24 mouse cellular contexts compared by ENCODE assay signal in the genomic region with DNA sequence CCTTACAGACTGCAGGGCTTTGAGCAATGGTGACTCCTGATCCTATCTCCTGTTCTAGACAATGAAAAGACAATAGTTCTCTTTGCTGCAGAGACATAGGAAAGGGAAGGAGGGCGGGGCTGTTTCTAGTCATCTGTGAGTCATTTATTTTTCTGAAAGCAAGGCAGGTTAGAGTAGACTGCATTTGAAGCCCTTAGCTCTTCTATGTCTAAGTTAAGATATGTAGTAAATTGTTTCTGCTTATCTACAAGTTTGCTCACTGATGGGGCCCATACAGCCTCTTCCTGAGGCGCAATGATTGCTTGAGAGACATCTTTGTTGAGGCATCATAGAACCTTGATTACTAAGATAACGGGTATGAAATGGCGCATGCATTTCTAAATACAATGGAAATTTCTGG. TPM values are rescaled to one million over a fixed set of nuclear protein-coding genes. Genes with fewer than 3 reads are reported as not detected.
DNase-seq lines count a peak whose midpoint lies in the region; ATAC-seq and TF ChIP-seq lines count a peak whose summit lies in the region.
"Had no signal": no experiment of that assay in that cellular context is flagged by ENCODE, and none has a peak within 500 bp of the region (broad histone marks: within the 10 kb centered on the region; RNA-seq: fewer than 3 reads in every experiment).

No protein-coding gene starts in this region.

- 73% methylated on average over 4 of the region's 4 CpGs for WGBS in liver, embryonic 13.5 days (ENCODE audit: insufficient replicate concordance)
- WGBS in stomach, postnatal 0 days = 92% methylated on average over 4 of the region's 4 CpGs

- peak overlapping the region; percentile 51 for H3K9ac ChIP-seq in liver, embryonic 13.5 days
- no peak overlapping the region for H3K9ac ChIP-seq in stomach, postnatal 0 days (ENCODE audit: low read length)
- H3K9ac ChIP-seq: embryonic facial prominence, embryonic 13.5 days; midbrain, embryonic 13.5 days had no signal

- peaks cover 96% of the 10 kb centered on the region for H3K4me1 ChIP-seq in liver, embryonic 13.5 days (replicated peaks)
- no peaks in the 10 kb centered on the region for H3K4me1 ChIP-seq in stomach, postnatal 0 days (replicated peaks; ENCODE audit: control insufficient read depth, insufficient read depth)
- H3K4me1 ChIP-seq: heart, embryonic 10.5 days; hindbrain, embryonic 10.5 days; midbrain, embryonic 13.5 days had no signal

- peaks cover 49% of the 10 kb centered on the region for H3K36me3 ChIP-seq in liver, embryonic 13.5 days
- H3K36me3 ChIP-seq in stomach, postnatal 0 days (ENCODE audit: control insufficient read depth, insufficient read depth, low read length) = no peaks in the 10 kb centered on the region
- H3K36me3 ChIP-seq: heart, embryonic 10.5 days had no signal

- peak overlapping the region; percentile 97 for H3K27ac ChIP-seq in liver, embryonic 13.5 days
- no peak overlapping the region for H3K27ac ChIP-seq in stomach, postnatal 0 days (replicated peaks)
- no peak overlapping the region for H3K27ac ChIP-seq in left cerebral cortex, adult 2 months
- H3K27ac ChIP-seq: embryonic facial prominence, embryonic 13.5 days; gastrocnemius, adult 2 months; heart, embryonic 10.5 days; hindbrain, embryonic 10.5 days; kidney, postnatal 0 days; midbrain, embryonic 13.5 days had no signal

- DNase-seq in 3T3-L1 (ENCODE audit: low read depth, low spot score) (peak; percentile 55), 416B (ENCODE audit: low read depth) (peak; percentile 74)
- peak; percentile 55 for DNase-seq in c-Kit-positive CD71-positive TER-119-negative erythroid progenitor cells, embryonic 14.5 days (ENCODE audit: low read depth)
- no peak for DNase-seq in liver, embryonic 13.5 days
- no peak for DNase-seq in stomach, postnatal 0 days (ENCODE audit: low spot score)
- DNase-seq in ovary, adult 18-20 months (ENCODE audit: low spot score) = no peak
- no peak for DNase-seq in left cerebral cortex, adult 2 months (ENCODE audit: extremely low spot score in 1 of 2, low spot score in 2 of 2)
- DNase-seq in right cerebral cortex, adult 2 months (ENCODE audit: low spot score in 2 of 2) = no peak
- DNase-seq: adrenal gland, postnatal 25 days; cerebellum, adult 18-20 months; cerebellum, postnatal 36 days; embryo, embryonic 11 days; gastrocnemius, adult 2 months; kidney, adult 18-20 months; lung, adult 18-20 months; lung, postnatal 10 days; right cerebral cortex, postnatal 14 days had no signal

- peaks cover 5% of the 10 kb centered on the region for H3K9me3 ChIP-seq in liver, embryonic 13.5 days (replicated peaks)
- H3K9me3 ChIP-seq in stomach, postnatal 0 days (ENCODE audit: control insufficient read depth, low read length) = no peaks in the 10 kb centered on the region
- H3K9me3 ChIP-seq: embryonic facial prominence, embryonic 13.5 days; heart, embryonic 10.5 days; midbrain, embryonic 13.5 days had no signal

- TF ChIP-seq EP300 in stomach, postnatal 0 days (optimal IDR thresholded peaks at IDR 0.05) = no peak

- intact Hi-C loops in left cerebral cortex, adult 2 months (cut with DNase I) = no loop called here

- H3K4me3 ChIP-seq in liver, embryonic 13.5 days (replicated peaks) = no peak overlapping the region
- no peak overlapping the region for H3K4me3 ChIP-seq in stomach, postnatal 0 days (ENCODE audit: low read depth, low read length)
- H3K4me3 ChIP-seq in left cerebral cortex, adult 2 months = no peak overlapping the region
- H3K4me3 ChIP-seq: embryonic facial prominence, embryonic 13.5 days; gastrocnemius, adult 2 months; heart, embryonic 10.5 days; hindbrain, embryonic 10.5 days; midbrain, embryonic 13.5 days had no signal

- peak; percentile 6 for ATAC-seq in liver, embryonic 13.5 days (ENCODE audit: low read depth)
- no peak for ATAC-seq in stomach, postnatal 0 days (ENCODE audit: low FRiP score, low TSS enrichment)
- ATAC-seq: forebrain, embryonic 14.5 days; hindbrain, embryonic 16.5 days; midbrain, embryonic 13.5 days had no signal

- H3K4me2 ChIP-seq in liver, embryonic 13.5 days = peak overlapping the region; percentile 33
- no peak overlapping the region for H3K4me2 ChIP-seq in stomach, postnatal 0 days (replicated peaks; ENCODE audit: low read depth)
- H3K4me2 ChIP-seq: embryonic facial prominence, embryonic 13.5 days; midbrain, embryonic 13.5 days had no signal

- no peak for TF ChIP-seq CTCF in stomach, postnatal 0 days (IDR thresholded peaks at IDR 0.05; ENCODE audit: low read depth)
- no peak for TF ChIP-seq CTCF in left cerebral cortex, adult 2 months (IDR thresholded peaks at IDR 0.05)

- no peaks in the 10 kb centered on the region for H3K27me3 ChIP-seq in liver, embryonic 13.5 days
- no peaks in the 10 kb centered on the region for H3K27me3 ChIP-seq in stomach, postnatal 0 days (ENCODE audit: control insufficient read depth, insufficient read depth, low read length)
- H3K27me3 ChIP-seq: embryonic facial prominence, embryonic 13.5 days; midbrain, embryonic 13.5 days had no signal

RNA-seq across cellular contexts. Expression of a gene that starts 13.5 kb away (rescaled TPM):
- polyA plus RNA-seq in liver, embryonic 13.5 days (2015; fragmentation: Nextera tagmentation; extraction: Ambion mirVana) = 37.8 and 40.4 TPM in 2 replicates
- polyA plus RNA-seq in stomach, postnatal 0 days (2015; fragmentation: Nextera tagmentation; extraction: Ambion mirVana) = 80.8 and 90.1 TPM in 2 replicates
- total RNA-seq in left cerebral cortex, adult 2 months (2021) = 10 to 100 TPM; 62.1 to 62.5 TPM

Comparison
In these comparisons a context has a peak if more than half of its experiments do, and no peak if none do; other contexts are left out.
1. DNase-seq: peak in 3T3-L1 (single experiment), 416B (single experiment) and c-Kit-positive CD71-positive TER-119-negative erythroid progenitor cells, embryonic 14.5 days (single experiment); none in liver, embryonic 13.5 days (single experiment), stomach, postnatal 0 days (single experiment), ovary, adult 18-20 months (single experiment), left cerebral cortex, adult 2 months (0 of 2) and right cerebral cortex, adult 2 months (0 of 2).